ENCODE assay signal across 17 mouse cellular contexts in genomic region chr4:24219074-24219497, GRCm38 (mm10).
DNase-seq lines count a peak whose midpoint lies in the region; ATAC-seq and TF ChIP-seq lines count a peak whose summit lies in the region.
"Had no signal": no experiment of that assay in that cellular context is flagged by ENCODE, and none has a peak within 500 bp of the region (broad histone marks: within the 10 kb centered on the region; RNA-seq: fewer than 3 reads in every experiment).

No protein-coding gene starts in this region.

- peaks cover 5% of the 10 kb centered on the region; the same call in 1 of the 2 replicates for H3K4me1 ChIP-seq in forebrain, embryonic 11.5 days (replicated peaks; ENCODE audit: control insufficient read depth, insufficient read depth, low read length)
- no peaks in the 10 kb centered on the region for H3K4me1 ChIP-seq in hindbrain, embryonic 14.5 days (replicated peaks; ENCODE audit: control insufficient read depth, insufficient read depth, low read length)
- H3K4me1 ChIP-seq in midbrain, postnatal 0 days (ENCODE audit: insufficient read depth, low read length) = no peaks in the 10 kb centered on the region
- H3K4me1 ChIP-seq in lung, adult 2 months (ENCODE audit: control insufficient read depth, insufficient read depth, low read length) = no peaks in the 10 kb centered on the region
- H3K4me1 ChIP-seq: heart, embryonic 10.5 days; intestine, embryonic 15.5 days; limb, embryonic 15.5 days had no signal

- H3K27ac ChIP-seq in forebrain, embryonic 11.5 days (ENCODE audit: low read depth, low read length) = peak overlapping the region; percentile 51; the same call in 1 of the 2 replicates
- no peak overlapping the region for H3K27ac ChIP-seq in hindbrain, embryonic 14.5 days
- H3K27ac ChIP-seq in midbrain, postnatal 0 days (ENCODE audit: low read depth, low read length) = no peak overlapping the region
- H3K27ac ChIP-seq: heart, embryonic 10.5 days; intestine, embryonic 15.5 days; limb, embryonic 15.5 days had no signal

- no peak overlapping the region for H3K9ac ChIP-seq in forebrain, embryonic 11.5 days (ENCODE audit: low read length)
- no peak overlapping the region for H3K9ac ChIP-seq in hindbrain, embryonic 14.5 days
- H3K9ac ChIP-seq in midbrain, postnatal 0 days (replicated peaks; ENCODE audit: low read length, poor library complexity, severe bottlenecking) = no peak overlapping the region
- H3K9ac ChIP-seq: intestine, embryonic 15.5 days; limb, embryonic 15.5 days had no signal

- H3K36me3 ChIP-seq in forebrain, embryonic 11.5 days (ENCODE audit: control insufficient read depth, insufficient read depth, low read length) = no peaks in the 10 kb centered on the region
- H3K36me3 ChIP-seq in hindbrain, embryonic 14.5 days (replicated peaks; ENCODE audit: control insufficient read depth, insufficient read depth) = no peaks in the 10 kb centered on the region
- no peaks in the 10 kb centered on the region for H3K36me3 ChIP-seq in midbrain, postnatal 0 days (ENCODE audit: insufficient read depth, low read length)
- H3K36me3 ChIP-seq: heart, embryonic 10.5 days; intestine, embryonic 15.5 days; limb, embryonic 15.5 days had no signal

- peak; percentile 90 for DNase-seq in brain, embryonic 14.5 days (ENCODE audit: low read depth)
- DNase-seq in forebrain, embryonic 11.5 days (ENCODE audit: low spot score) = no peak
- no peak for DNase-seq in hindbrain, embryonic 14.5 days (ENCODE audit: low spot score)
- peak; percentile 1 for DNase-seq in midbrain, postnatal 0 days (ENCODE audit: low spot score)
- DNase-seq in left cerebral cortex, postnatal 14 days (ENCODE audit: low spot score in 2 of 2) = no peak
- no peak for DNase-seq in lung, adult 2 months
- DNase-seq: adrenal gland, postnatal 14 days; cerebellum, adult 8-10 months; gastrocnemius, postnatal 36 days; heart, postnatal 10 days; kidney, postnatal 4 days; lung, postnatal 14 days; thymus, adult 18-20 months had no signal

- no peak overlapping the region for H3K4me2 ChIP-seq in forebrain, embryonic 11.5 days (ENCODE audit: low read depth, low read length, severe bottlenecking)
- no peak overlapping the region for H3K4me2 ChIP-seq in hindbrain, embryonic 14.5 days (replicated peaks)
- no peak overlapping the region for H3K4me2 ChIP-seq in midbrain, postnatal 0 days (ENCODE audit: low read depth, low read length, poor library complexity, severe bottlenecking)
- H3K4me2 ChIP-seq: intestine, embryonic 15.5 days; limb, embryonic 15.5 days had no signal

- whole genome bisulfite sequencing in forebrain, embryonic 11.5 days = 31% methylated on average over 4 of the region's 4 CpGs
- WGBS in hindbrain, embryonic 14.5 days = 35% methylated on average over 4 of the region's 4 CpGs
- 25% methylated on average over 4 of the region's 4 CpGs for WGBS in midbrain, postnatal 0 days
- WGBS in lung, adult 2 months = 67% methylated on average over 4 of the region's 4 CpGs

- peak; percentile 77 for ATAC-seq in forebrain, embryonic 11.5 days (replicated peaks; ENCODE audit: low FRiP score)
- ATAC-seq in hindbrain, embryonic 14.5 days (ENCODE audit: low FRiP score) = peak; percentile 65
- ATAC-seq in midbrain, postnatal 0 days (ENCODE audit: low FRiP score) = no peak
- no peak for ATAC-seq in erythroid progenitor cell, adult 5-6 weeks (replicated peaks; ENCODE audit: low FRiP score, poor library complexity, severe bottlenecking)
- ATAC-seq: intestine, embryonic 15.5 days had no signal

- H3K27me3 ChIP-seq in forebrain, embryonic 11.5 days (ENCODE audit: control insufficient read depth, insufficient read depth, low read length) = no peaks in the 10 kb centered on the region
- H3K27me3 ChIP-seq in hindbrain, embryonic 14.5 days (ENCODE audit: control insufficient read depth, insufficient read depth, low read length) = no peaks in the 10 kb centered on the region
- H3K27me3 ChIP-seq in midbrain, postnatal 0 days (ENCODE audit: insufficient read depth, low read length) = no peaks in the 10 kb centered on the region
- H3K27me3 ChIP-seq: intestine, embryonic 15.5 days; limb, embryonic 15.5 days had no signal

- no peak for TF ChIP-seq POLR2A in brain, embryonic 14.5 days (IDR thresholded peaks at IDR 0.05; ENCODE audit: borderline replicate concordance, extremely low read depth, insufficient read depth, insufficient read length, poor library complexity, severe bottlenecking)
- no peak for TF ChIP-seq POLR2A in lung, adult 2 months (IDR thresholded peaks at IDR 0.05; ENCODE audit: borderline replicate concordance, extremely low read depth, low read depth, low read length)

- H3K9me3 ChIP-seq in forebrain, embryonic 11.5 days (ENCODE audit: control insufficient read depth, low read length) = no peaks in the 10 kb centered on the region
- no peaks in the 10 kb centered on the region for H3K9me3 ChIP-seq in hindbrain, embryonic 14.5 days (ENCODE audit: control insufficient read depth, low read length)
- no peaks in the 10 kb centered on the region for H3K9me3 ChIP-seq in midbrain, postnatal 0 days (ENCODE audit: low read length)
- H3K9me3 ChIP-seq: heart, embryonic 10.5 days; intestine, embryonic 15.5 days; limb, embryonic 15.5 days had no signal

- intact Hi-C loops in left cerebral cortex, postnatal 14 days (cut with DNase I) = loop anchor here (2.0 to 10.0 kb wide), 2 partner anchors 22 to 1734 kb away; partner anchors contain the start of gene Pou3f2

- no peak overlapping the region for H3K4me3 ChIP-seq in forebrain, embryonic 11.5 days (ENCODE audit: low read depth, low read length)
- H3K4me3 ChIP-seq in hindbrain, embryonic 14.5 days (replicated peaks; ENCODE audit: low read length) = no peak overlapping the region
- H3K4me3 ChIP-seq in midbrain, postnatal 0 days (ENCODE audit: low read depth, low read length) = no peak overlapping the region
- no peak overlapping the region for H3K4me3 ChIP-seq in lung, adult 2 months (replicated peaks; ENCODE audit: extremely low read depth, low read depth, low read length)
- H3K4me3 ChIP-seq: heart, embryonic 10.5 days; intestine, embryonic 15.5 days; limb, embryonic 15.5 days had no signal

- TF ChIP-seq CTCF in brain, embryonic 14.5 days (IDR thresholded peaks at IDR 0.05; ENCODE audit: borderline replicate concordance, extremely low read depth, insufficient read depth, insufficient read length) = no peak
- TF ChIP-seq CTCF in midbrain, postnatal 0 days (IDR thresholded peaks at IDR 0.05) = no peak
- no peak for TF ChIP-seq CTCF in lung, adult 2 months (IDR thresholded peaks at IDR 0.05; ENCODE audit: insufficient read depth, low read length)

Comparison
In these comparisons a context has a peak if more than half of its experiments do, and no peak if none do; other contexts are left out.
1. DNase-seq: peak in brain, embryonic 14.5 days (single experiment) and midbrain, postnatal 0 days (single experiment); none in forebrain, embryonic 11.5 days (single experiment), hindbrain, embryonic 14.5 days (single experiment), left cerebral cortex, postnatal 14 days (0 of 2) and lung, adult 2 months (single experiment).
2. ATAC-seq: peak in forebrain, embryonic 11.5 days (single experiment) and hindbrain, embryonic 14.5 days (single experiment); none in midbrain, postnatal 0 days (single experiment) and erythroid progenitor cell, adult 5-6 weeks (single experiment).